Mouse (Mus musculus): ENCODE results near the gene Enpp7. TPM values are rescaled to one million over a fixed set of nuclear protein-coding genes. Genes with fewer than 3 reads are reported as not detected.

The Enpp7 gene
- polyA plus RNA-seq, 2 experiments = 0.05 TPM; not detected in 1

DNA sequence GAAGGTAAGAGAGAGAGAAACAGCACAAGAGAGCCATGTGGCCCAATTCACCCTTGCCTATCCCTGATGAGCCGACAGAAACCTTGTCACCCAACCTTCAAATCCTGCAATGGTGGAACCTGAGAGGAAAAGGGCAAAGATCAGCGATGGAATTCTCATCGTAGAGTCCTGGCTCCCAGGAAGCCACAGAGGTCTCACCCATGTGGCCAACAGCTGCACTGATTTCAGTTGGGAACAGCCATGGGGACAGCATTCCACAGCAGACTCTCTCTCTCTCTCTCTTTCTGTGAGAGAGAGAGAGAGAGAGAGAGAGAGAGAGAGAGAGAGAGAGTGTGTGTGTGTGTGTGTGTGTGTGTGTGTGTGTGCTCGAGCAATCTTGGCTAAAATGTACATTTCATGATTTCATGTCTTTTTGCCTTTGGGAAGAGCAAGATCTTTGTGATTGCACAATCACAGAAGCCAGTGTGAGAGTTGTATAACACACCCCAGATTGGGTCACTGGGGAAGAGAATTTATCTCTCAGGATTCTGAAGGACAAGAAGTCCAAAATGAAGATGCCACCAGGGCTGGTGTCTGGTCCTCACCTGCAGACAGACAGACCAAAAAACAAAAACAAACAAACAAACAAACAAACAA lies 13.6 kb downstream of the Enpp7 start:
- Histone ChIP-seq H3K27me3 (ENCODE audit: control insufficient read depth, insufficient read depth, low read length) (0 out of 2 replicates have a peak, but pooled peaks cover 6% of the 10 kb centered on the region), H3K36me3 (ENCODE audit: control insufficient read depth, insufficient read depth, low read length) (no peaks in the 10 kb centered on the region), H3K27ac (replicated peaks; ENCODE audit: low read depth, low read length) (no peak overlapping the region), H3K4me2 (replicated peaks; ENCODE audit: low read depth, low read length, severe bottlenecking) (no peak overlapping the region), H3K9me3 (ENCODE audit: control insufficient read depth, low read length) (no peaks in the 10 kb centered on the region), H3K4me3 (replicated peaks; ENCODE audit: low read length) (no peak overlapping the region), H3K9ac (ENCODE audit: low read depth, low read length, severe bottlenecking) (no peak overlapping the region), H3K4me1 (ENCODE audit: control insufficient read depth, insufficient read depth, low read length) (peaks cover 11% of the 10 kb centered on the region)
- no peak for DNase-seq (ENCODE audit: low spot score)
- no peak for TF ChIP-seq POLR2A (IDR thresholded peaks at IDR 0.05; ENCODE audit: borderline replicate concordance, extremely low read depth, insufficient read depth, insufficient read length)
- ATAC-seq (ENCODE audit: low FRiP score, low read depth) = no peak
- WGBS = 61% methylated on average over 4 of the region's 4 CpGs

DNA sequence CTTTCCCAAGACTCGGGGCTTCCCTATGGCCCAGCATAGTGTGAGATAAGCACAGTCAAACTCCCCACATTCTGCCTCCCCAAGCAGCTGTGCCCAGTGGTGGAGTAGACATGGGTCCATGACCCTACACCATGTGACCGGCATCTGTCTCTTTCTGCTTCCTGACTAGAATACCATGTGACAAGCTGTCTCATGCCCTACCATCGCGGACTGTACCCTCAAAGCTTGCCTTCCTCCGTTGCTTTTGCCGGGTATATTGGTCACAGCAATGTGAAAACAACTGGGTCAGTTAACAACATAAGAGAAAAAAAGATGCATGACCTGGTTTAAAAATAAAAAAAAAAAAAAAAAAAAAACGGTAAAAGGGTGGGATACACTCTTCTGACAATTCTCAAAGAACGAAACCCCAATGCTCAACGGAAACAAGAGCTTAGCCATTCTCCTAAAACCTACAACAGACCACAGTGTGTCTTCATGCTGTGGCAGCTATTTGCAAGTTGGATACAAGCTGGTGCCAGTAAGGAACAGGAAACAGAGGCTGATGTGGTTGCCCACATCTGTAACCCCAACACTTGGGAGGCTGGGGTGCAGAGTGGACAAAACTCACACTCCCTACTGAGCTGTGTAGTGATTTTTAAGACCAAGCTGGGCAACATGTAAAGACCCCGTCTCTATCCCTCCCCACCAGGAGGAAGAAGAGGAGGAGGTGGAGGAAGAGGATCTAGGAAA lies 17.7 kb downstream of the Enpp7 start:
- WGBS = 83% methylated on average over 10 of the region's 10 CpGs
- Histone ChIP-seq H3K27me3 (ENCODE audit: control insufficient read depth, insufficient read depth, low read length) (no peaks in the 10 kb centered on the region), H3K27ac (replicated peaks; ENCODE audit: low read depth, low read length) (no peak overlapping the region), H3K4me1 (ENCODE audit: control insufficient read depth, insufficient read depth, low read length) (0 out of 2 replicates have a peak, but pooled peaks cover 7% of the 10 kb centered on the region), H3K4me2 (replicated peaks; ENCODE audit: low read depth, low read length, severe bottlenecking) (no peak overlapping the region), H3K4me3 (replicated peaks; ENCODE audit: low read length) (no peak overlapping the region), H3K9ac (ENCODE audit: low read depth, low read length, severe bottlenecking) (no peak overlapping the region), H3K36me3 (ENCODE audit: control insufficient read depth, insufficient read depth, low read length) (no peaks in the 10 kb centered on the region), H3K9me3 (ENCODE audit: control insufficient read depth, low read length) (no peaks in the 10 kb centered on the region)
- DNase-seq (ENCODE audit: low spot score) (no peak), ATAC-seq (ENCODE audit: low FRiP score, low read depth) (no peak)
- TF ChIP-seq POLR2A (IDR thresholded peaks at IDR 0.05; ENCODE audit: borderline replicate concordance, extremely low read depth, insufficient read depth, insufficient read length) = no peak

DNA sequence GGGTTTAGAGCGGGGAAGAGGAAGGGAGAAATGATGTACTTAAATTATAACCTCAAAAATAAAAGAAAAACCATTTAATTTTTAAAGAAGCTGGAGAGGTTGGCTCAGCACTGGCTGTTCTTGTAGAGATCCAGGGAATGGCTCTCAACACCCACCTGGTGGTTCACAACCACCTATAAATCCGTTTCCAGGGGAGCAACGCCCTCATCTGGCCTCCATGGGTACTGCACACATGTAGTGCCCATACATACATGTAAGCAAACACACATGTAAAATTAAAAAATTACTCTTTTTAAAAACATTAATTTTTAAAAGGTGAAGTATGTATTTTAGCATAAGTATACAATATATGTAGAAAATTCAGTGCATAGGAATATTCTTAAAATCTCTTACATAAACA lies 18.5 kb downstream of the Enpp7 start:
- H3K36me3 ChIP-seq (ENCODE audit: control insufficient read depth, insufficient read depth, low read length) = no peaks in the 10 kb centered on the region
- TF ChIP-seq POLR2A (IDR thresholded peaks at IDR 0.05; ENCODE audit: borderline replicate concordance, extremely low read depth, insufficient read depth, insufficient read length) = no peak
- H3K9ac ChIP-seq (ENCODE audit: low read depth, low read length, severe bottlenecking) = no peak overlapping the region
- 0 out of 2 replicates have a peak, but pooled peaks cover 7% of the 10 kb centered on the region for H3K4me1 ChIP-seq (ENCODE audit: control insufficient read depth, insufficient read depth, low read length)
- no peak overlapping the region for H3K4me2 ChIP-seq (replicated peaks; ENCODE audit: low read depth, low read length, severe bottlenecking)
- DNase-seq (ENCODE audit: low spot score) (no peak), ATAC-seq (ENCODE audit: low FRiP score, low read depth) (no peak)
- no peak overlapping the region for H3K4me3 ChIP-seq (replicated peaks; ENCODE audit: low read length)
- H3K9me3 ChIP-seq (ENCODE audit: control insufficient read depth, low read length) = no peaks in the 10 kb centered on the region
- H3K27me3 ChIP-seq (ENCODE audit: control insufficient read depth, insufficient read depth, low read length) = no peaks in the 10 kb centered on the region
- 65% methylated on average over 3 of the region's 3 CpGs for WGBS
- no peak overlapping the region for H3K27ac ChIP-seq (replicated peaks; ENCODE audit: low read depth, low read length)

DNA sequence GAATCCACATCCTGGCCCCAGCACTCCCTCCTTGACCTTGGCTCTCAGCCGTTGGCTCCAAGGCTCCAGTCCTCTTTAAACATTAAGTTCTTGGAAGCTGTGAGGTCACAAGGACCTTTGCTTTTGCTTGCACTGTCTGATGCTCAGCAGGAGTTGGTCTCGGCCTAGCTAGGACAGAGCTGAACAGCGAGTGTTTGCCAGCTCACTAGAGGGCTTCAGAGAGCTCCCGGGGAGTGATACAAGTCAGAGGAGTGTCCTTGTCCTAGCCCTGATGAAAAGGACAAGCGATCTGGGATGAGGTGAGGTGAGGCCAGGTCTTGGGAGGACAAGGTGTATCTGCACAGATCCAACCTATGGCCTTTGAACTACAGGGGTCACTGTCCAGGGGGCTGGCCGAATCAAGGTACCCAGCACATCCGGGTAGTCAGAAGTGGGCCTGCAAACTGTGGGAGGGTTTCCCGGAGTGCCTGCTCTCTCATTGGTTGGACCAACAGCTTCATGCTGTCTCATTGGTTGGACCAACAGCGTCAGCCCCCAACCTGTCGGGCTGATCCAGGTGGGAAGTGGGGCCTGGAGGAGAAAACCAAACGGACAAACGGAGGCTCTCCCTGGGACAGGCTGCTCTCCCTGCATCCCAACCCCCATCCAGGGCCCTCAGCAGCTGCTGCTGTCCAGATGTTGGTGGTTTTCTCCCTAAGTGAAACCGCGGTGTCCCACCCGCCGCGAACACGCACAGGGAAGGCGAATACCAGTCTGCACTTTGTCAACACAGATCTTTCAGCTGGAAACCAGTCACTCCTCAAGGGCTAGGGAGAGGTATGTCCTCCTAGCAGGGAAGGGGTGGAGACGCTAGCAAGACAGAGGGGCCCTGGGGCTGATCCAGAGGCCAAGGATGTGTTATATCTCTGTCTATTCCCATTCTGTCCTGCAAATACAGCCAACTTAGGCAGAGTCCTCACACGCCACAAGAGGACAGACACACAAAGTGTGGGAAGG lies 19.8 kb downstream of the Enpp7 start:
- DNase-seq (ENCODE audit: low spot score) = no peak
- Histone ChIP-seq H3K9ac (ENCODE audit: low read depth, low read length, severe bottlenecking) (peak overlapping the region; percentile 55), H3K27ac (replicated peaks; ENCODE audit: low read depth, low read length) (no peak overlapping the region), H3K27me3 (ENCODE audit: control insufficient read depth, insufficient read depth, low read length) (no peaks in the 10 kb centered on the region), H3K4me3 (replicated peaks; ENCODE audit: low read length) (peak overlapping the region; percentile 34), H3K4me2 (replicated peaks; ENCODE audit: low read depth, low read length, severe bottlenecking) (peak overlapping the region; percentile 56), H3K36me3 (ENCODE audit: control insufficient read depth, insufficient read depth, low read length) (no peaks in the 10 kb centered on the region), H3K4me1 (ENCODE audit: control insufficient read depth, insufficient read depth, low read length) (0 out of 2 replicates have a peak, but pooled peaks cover 7% of the 10 kb centered on the region), H3K9me3 (ENCODE audit: control insufficient read depth, low read length) (no peaks in the 10 kb centered on the region)
- peak; percentile 72 for ATAC-seq (ENCODE audit: low FRiP score, low read depth)
- no peak for TF ChIP-seq POLR2A (IDR thresholded peaks at IDR 0.05; ENCODE audit: borderline replicate concordance, extremely low read depth, insufficient read depth, insufficient read length)
- WGBS = 20% methylated on average over 21 of the region's 21 CpGs

DNA sequence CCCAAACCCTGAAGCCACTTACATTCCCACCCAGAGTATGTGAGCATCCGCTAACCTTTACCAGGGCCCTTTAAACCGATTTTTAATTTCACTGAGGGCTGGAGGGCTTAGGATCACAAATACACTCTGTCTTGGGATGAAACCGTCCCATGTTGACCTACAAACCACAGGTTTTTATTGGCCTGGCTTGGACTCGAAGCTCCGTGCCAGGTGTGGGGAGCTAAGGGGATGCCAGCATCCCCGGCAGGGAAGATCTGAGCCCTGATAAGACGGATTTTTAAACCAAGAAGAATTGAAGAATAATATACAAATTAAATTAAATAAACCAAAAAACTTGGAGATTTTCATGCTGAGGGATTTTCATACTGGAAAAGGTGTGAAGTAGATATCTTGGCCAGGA lies 26.5 kb downstream of the Enpp7 start:
- ATAC-seq (ENCODE audit: low FRiP score, low read depth) (no peak), DNase-seq (ENCODE audit: low spot score) (no peak)
- no peaks in the 10 kb centered on the region for H3K4me1 ChIP-seq (ENCODE audit: control insufficient read depth, insufficient read depth, low read length)
- no peaks in the 10 kb centered on the region for H3K27me3 ChIP-seq (ENCODE audit: control insufficient read depth, insufficient read depth, low read length)
- no peaks in the 10 kb centered on the region for H3K9me3 ChIP-seq (ENCODE audit: control insufficient read depth, low read length)
- H3K4me3 ChIP-seq (replicated peaks; ENCODE audit: low read length) = no peak overlapping the region
- no peaks in the 10 kb centered on the region for H3K36me3 ChIP-seq (ENCODE audit: control insufficient read depth, insufficient read depth, low read length)
- WGBS = 67% methylated on average over 7 of the region's 7 CpGs
- TF ChIP-seq POLR2A (IDR thresholded peaks at IDR 0.05; ENCODE audit: borderline replicate concordance, extremely low read depth, insufficient read depth, insufficient read length) = no peak
- no peak overlapping the region for H3K27ac ChIP-seq (replicated peaks; ENCODE audit: low read depth, low read length)
- H3K9ac ChIP-seq (ENCODE audit: low read depth, low read length, severe bottlenecking) = no peak overlapping the region
- no peak overlapping the region for H3K4me2 ChIP-seq (replicated peaks; ENCODE audit: low read depth, low read length, severe bottlenecking)

Measured in limb, embryonic 14.5 days (tissue).